Mouse (Mus musculus): Measurements from ENCODE around the gene Slit1. TPM values are rescaled to one million over a fixed set of nuclear protein-coding genes. Genes with fewer than 3 reads are reported as not detected.

The Slit1 gene
- 0.94 and 1.0 TPM in 2 replicates for polyA plus RNA-seq (2012; rRNA removed)

DNA sequence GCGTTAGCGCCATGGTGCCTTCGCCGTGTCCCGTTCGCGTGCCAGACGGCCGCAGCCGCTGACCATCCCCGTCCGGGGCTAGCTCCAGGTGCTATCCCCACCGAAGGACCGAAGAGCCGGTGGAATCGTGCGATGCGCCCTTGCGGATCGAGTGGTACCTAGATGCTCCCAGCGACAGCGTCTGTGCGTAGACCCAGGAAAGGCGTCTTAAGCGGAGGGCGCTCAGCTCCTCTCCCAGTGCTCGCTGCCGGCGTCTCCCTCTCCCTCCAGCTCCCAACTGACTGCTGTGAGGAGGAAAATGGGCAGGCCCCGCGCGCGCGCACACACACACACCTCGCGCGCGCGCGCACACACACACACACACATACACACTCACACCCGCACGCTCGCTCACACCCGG is at the start of gene Slit1:
Gene Slit1 (minus strand): TSS at position 270 of the 400 bp plus-strand sequence.
- no peaks in the 10 kb centered on the region for H3K4me1 ChIP-seq (replicated peaks; ENCODE audit: control insufficient read depth, insufficient read depth, low read length)
- no peaks in the 10 kb centered on the region for H3K36me3 ChIP-seq (ENCODE audit: control insufficient read depth, insufficient read depth, low read length)
- TF ChIP-seq POLR2A (IDR thresholded peaks at IDR 0.05; ENCODE audit: control insufficient read depth, extremely low read depth, insufficient read depth, low read length, poor library complexity): no peak
- TF ChIP-seq CTCF (IDR thresholded peaks at IDR 0.05; ENCODE audit: borderline replicate concordance, control insufficient read depth, extremely low read depth, insufficient read depth, low read length, poor library complexity): no peak
- H3K4me3 ChIP-seq (ENCODE audit: control insufficient read depth, insufficient read depth, low read length): 0 out of 2 replicates have a peak within 1 kb of the TSS, but pooled peaks have one; percentile 14
- no peak within 1 kb of the TSS for H3K27ac ChIP-seq (ENCODE audit: control insufficient read depth, insufficient read depth, low read length)
- WGBS: 6% methylated on average over 44 of the region's 44 CpGs
- no peak for DNase-seq
- H3K27me3 ChIP-seq (ENCODE audit: control insufficient read depth, insufficient read depth, low read length): peaks cover 4% of the 10 kb centered on the region; the same call in 1 of the 2 replicates

DNA sequence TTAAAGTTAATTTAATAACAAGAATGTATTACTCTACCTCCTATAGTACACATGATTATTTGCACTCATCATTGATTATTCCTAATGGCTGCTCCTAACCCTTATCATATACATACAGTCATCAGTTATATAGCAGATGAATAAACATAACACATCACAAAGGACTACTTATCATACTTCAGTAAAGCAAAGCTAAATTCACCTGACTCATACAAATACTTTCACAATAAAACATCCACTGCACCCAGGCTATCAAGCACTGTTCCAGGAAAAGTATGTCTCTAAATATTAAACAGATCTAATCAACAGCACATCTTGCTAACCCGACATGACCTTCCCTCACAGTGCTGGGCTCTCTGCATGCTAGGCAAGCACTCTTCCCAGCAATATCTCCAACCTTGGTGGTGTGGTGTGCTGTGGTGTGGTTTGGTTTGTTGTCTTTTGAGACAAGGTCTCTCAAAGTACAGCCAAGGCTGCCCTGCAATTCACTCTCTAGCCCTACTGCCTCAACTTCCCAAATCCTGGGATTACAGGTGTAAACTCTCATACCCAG is 49.5 kb upstream of the Slit1 start:
- peaks cover 7% of the 10 kb centered on the region; the same call in 1 of the 2 replicates for H3K36me3 ChIP-seq (ENCODE audit: control insufficient read depth, insufficient read depth, low read length)
- no peak for TF ChIP-seq CTCF (IDR thresholded peaks at IDR 0.05; ENCODE audit: borderline replicate concordance, control insufficient read depth, extremely low read depth, insufficient read depth, low read length, poor library complexity)
- TF ChIP-seq POLR2A (IDR thresholded peaks at IDR 0.05; ENCODE audit: control insufficient read depth, extremely low read depth, insufficient read depth, low read length, poor library complexity): no peak
- no peak overlapping the region for H3K4me3 ChIP-seq (ENCODE audit: control insufficient read depth, insufficient read depth, low read length)
- 89% methylated on average over 1 of the region's 1 CpGs for WGBS
- DNase-seq: no peak
- no peaks in the 10 kb centered on the region for H3K27me3 ChIP-seq (ENCODE audit: control insufficient read depth, insufficient read depth, low read length)
- H3K4me1 ChIP-seq (replicated peaks; ENCODE audit: control insufficient read depth, insufficient read depth, low read length): no peaks in the 10 kb centered on the region; the same call in 1 of the 2 replicates
- no peak overlapping the region for H3K27ac ChIP-seq (ENCODE audit: control insufficient read depth, insufficient read depth, low read length)

DNA sequence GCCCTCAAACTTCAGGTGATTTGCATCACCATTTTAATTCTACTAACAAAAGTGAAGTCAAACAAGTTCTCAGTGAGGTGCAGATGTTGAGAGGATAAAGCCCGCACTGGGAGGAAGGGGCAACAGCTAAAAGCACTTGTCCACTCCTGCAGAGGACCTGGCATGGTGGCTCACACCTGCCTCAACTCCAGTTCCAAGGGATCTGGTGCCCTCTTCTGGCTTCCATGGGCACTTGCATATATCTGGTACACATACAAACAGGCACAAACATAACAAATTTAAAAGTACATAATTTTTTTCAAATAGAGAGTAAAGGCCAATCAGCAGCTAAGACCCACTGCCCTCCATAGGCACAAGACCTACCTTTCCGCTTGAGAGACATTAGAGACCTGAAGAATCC is 47.9 kb upstream of the Slit1 start:
- WGBS: 100% methylated on average over 2 of the region's 2 CpGs
- no peak for DNase-seq
- Histone ChIP-seq H3K4me1 (replicated peaks; ENCODE audit: control insufficient read depth, insufficient read depth, low read length) (no peaks in the 10 kb centered on the region), H3K36me3 (ENCODE audit: control insufficient read depth, insufficient read depth, low read length) (peaks cover 14% of the 10 kb centered on the region), H3K27ac (ENCODE audit: control insufficient read depth, insufficient read depth, low read length) (no peak overlapping the region), H3K4me3 (ENCODE audit: control insufficient read depth, insufficient read depth, low read length) (no peak overlapping the region), H3K27me3 (ENCODE audit: control insufficient read depth, insufficient read depth, low read length) (no peaks in the 10 kb centered on the region)
- TF ChIP-seq POLR2A (IDR thresholded peaks at IDR 0.05; ENCODE audit: control insufficient read depth, extremely low read depth, insufficient read depth, low read length, poor library complexity) (no peak), CTCF (IDR thresholded peaks at IDR 0.05; ENCODE audit: borderline replicate concordance, control insufficient read depth, extremely low read depth, insufficient read depth, low read length, poor library complexity) (no peak)

DNA sequence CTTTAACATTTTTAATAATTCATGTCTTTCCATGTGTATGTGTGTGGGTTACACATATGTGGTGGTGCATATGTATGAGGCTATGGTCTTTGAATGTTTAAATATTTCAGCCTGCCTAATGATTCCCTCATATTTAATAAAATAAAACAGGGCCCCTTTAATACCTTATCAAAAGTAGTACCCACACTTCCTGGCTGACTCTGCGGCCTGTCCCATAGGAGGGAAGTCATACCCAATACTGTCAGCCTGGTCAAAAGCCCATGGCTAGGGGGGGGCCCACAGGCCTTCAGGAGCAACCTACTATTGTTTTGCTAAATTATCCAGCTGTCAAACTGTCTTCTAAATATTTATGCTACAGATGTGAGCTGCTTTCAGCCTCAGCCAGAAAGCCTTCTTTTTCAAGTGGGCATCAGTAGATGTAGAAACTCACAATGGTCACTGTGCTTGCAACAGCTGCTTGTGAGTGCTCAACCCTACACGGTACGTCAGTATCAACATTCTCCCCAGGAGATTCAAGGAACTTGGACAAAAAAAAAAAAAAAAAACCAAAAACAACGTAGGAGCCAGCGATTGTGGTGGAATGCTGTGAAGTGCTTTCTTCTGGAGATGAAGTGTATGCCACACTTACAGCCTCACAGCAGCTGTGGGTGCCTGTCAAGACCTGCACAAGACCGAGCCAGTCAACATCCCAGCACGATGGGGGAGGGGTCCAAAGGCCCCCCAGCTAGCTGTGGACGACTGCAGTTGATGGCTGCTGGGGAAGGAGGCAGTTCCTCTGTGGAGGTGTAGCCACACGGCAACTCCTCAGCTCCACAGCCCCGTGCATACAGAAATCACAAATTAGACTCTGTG is 45.9 kb upstream of the Slit1 start:
- WGBS: 89% methylated on average over 10 of the region's 10 CpGs
- TF ChIP-seq POLR2A (IDR thresholded peaks at IDR 0.05; ENCODE audit: control insufficient read depth, extremely low read depth, insufficient read depth, low read length, poor library complexity): no peak
- no peak for TF ChIP-seq CTCF (IDR thresholded peaks at IDR 0.05; ENCODE audit: borderline replicate concordance, control insufficient read depth, extremely low read depth, insufficient read depth, low read length, poor library complexity)
- H3K36me3 ChIP-seq (ENCODE audit: control insufficient read depth, insufficient read depth, low read length): peaks cover 27% of the 10 kb centered on the region
- DNase-seq: no peak
- no peaks in the 10 kb centered on the region for H3K27me3 ChIP-seq (ENCODE audit: control insufficient read depth, insufficient read depth, low read length)
- H3K27ac ChIP-seq (ENCODE audit: control insufficient read depth, insufficient read depth, low read length): no peak overlapping the region
- no peak overlapping the region for H3K4me3 ChIP-seq (ENCODE audit: control insufficient read depth, insufficient read depth, low read length)
- H3K4me1 ChIP-seq (replicated peaks; ENCODE audit: control insufficient read depth, insufficient read depth, low read length): no peaks in the 10 kb centered on the region

DNA sequence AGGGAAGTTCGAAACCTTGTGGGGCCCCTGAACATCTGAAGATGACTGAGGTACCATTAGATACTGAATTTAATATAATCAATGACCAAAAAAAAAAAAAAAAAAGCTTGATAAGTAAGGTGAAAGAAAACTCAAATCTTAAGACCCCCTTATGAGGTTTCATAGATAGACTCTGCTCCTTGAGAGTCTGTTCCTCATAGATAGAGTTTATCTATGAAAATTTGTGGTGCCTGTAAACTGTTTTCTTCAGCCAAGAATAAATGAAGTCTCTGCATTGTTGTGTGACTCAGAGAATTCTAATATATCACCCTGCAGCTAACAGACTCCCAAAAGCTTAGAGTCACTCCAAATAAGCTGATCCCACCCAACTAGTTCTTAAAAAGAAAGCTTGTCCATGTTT is 43.4 kb upstream of the Slit1 start:
- 100% methylated on average over 1 of the region's 1 CpGs for WGBS
- no peaks in the 10 kb centered on the region for H3K4me1 ChIP-seq (replicated peaks; ENCODE audit: control insufficient read depth, insufficient read depth, low read length)
- DNase-seq: no peak
- TF ChIP-seq CTCF (IDR thresholded peaks at IDR 0.05; ENCODE audit: borderline replicate concordance, control insufficient read depth, extremely low read depth, insufficient read depth, low read length, poor library complexity): no peak
- no peak for TF ChIP-seq POLR2A (IDR thresholded peaks at IDR 0.05; ENCODE audit: control insufficient read depth, extremely low read depth, insufficient read depth, low read length, poor library complexity)
- H3K36me3 ChIP-seq (ENCODE audit: control insufficient read depth, insufficient read depth, low read length): peaks cover 37% of the 10 kb centered on the region
- no peak overlapping the region for H3K4me3 ChIP-seq (ENCODE audit: control insufficient read depth, insufficient read depth, low read length)
- H3K27ac ChIP-seq (ENCODE audit: control insufficient read depth, insufficient read depth, low read length): no peak overlapping the region
- no peaks in the 10 kb centered on the region for H3K27me3 ChIP-seq (ENCODE audit: control insufficient read depth, insufficient read depth, low read length)

DNA sequence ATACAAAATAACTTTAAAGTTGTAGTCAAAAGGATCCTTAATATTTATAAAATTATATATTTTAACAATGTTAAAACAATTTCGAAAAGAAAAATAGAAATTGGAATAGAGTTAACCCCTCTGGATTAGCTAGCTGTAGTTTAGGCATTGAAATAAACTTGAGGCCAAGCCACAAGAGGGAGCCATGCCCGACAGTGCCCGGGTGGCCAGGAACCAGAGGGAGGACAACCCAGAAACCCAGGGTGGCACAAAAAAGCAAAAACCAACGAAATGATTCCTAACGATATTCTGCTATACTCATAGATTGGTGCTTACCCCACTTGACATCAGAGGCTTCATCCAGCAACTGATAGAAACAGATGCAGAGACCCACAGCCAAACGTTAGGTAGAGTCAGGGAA is 34.0 kb upstream of the Slit1 start:
- Histone ChIP-seq H3K27ac (ENCODE audit: control insufficient read depth, insufficient read depth, low read length) (no peak overlapping the region), H3K36me3 (ENCODE audit: control insufficient read depth, insufficient read depth, low read length) (peaks cover 37% of the 10 kb centered on the region), H3K27me3 (ENCODE audit: control insufficient read depth, insufficient read depth, low read length) (no peaks in the 10 kb centered on the region), H3K4me3 (ENCODE audit: control insufficient read depth, insufficient read depth, low read length) (no peak overlapping the region), H3K4me1 (replicated peaks; ENCODE audit: control insufficient read depth, insufficient read depth, low read length) (no peaks in the 10 kb centered on the region)
- 84% methylated on average over 6 of the region's 6 CpGs for WGBS
- TF ChIP-seq CTCF (IDR thresholded peaks at IDR 0.05; ENCODE audit: borderline replicate concordance, control insufficient read depth, extremely low read depth, insufficient read depth, low read length, poor library complexity): no peak
- TF ChIP-seq POLR2A (IDR thresholded peaks at IDR 0.05; ENCODE audit: control insufficient read depth, extremely low read depth, insufficient read depth, low read length, poor library complexity): no peak
- no peak for DNase-seq
